Mouse (Mus musculus) thymus, postnatal 10 days (tissue): Measurements from ENCODE around the gene Cnr2.
"Not testable (repeated sequence)": the region's sequence is repeated elsewhere in the genome, so short reads cannot be mapped to it uniquely, and the experiment has no call there.

Experiments used
- DNase-seq, 2 experiments: peaks; one replicate each; pipeline ENCODE4 v3.0.0; 2021; ENCODE audit warnings: low spot score in 2 of 2

Gene Cnr2

GRCm38 (mm10) chr4:135934708-135935500, 39.7 kb downstream of the Cnr2 start:
- no peak for DNase-seq

DNA sequence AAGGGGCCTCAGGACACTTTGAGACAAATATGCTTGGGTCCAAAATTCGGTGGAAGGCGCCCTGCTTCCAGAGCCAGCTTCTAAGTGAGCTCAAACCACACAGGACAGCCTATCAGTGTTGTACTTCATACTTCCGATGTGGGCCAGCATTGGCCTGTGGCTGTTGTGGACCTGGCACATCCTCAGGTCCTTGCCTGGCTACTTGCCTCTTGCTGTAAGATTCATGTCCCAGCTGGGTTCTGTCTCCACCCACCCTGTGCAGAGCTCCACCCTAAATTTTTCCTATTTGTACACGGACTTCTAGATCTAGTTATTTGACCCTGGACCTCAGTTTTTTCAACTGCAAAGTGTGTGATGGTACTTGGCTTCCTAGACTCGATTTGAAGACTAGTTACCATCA, 40.3 kb downstream of the Cnr2 start:
- no peak for DNase-seq

GRCm38 (mm10) chr4:135938858-135939257, 43.7 kb downstream of the Cnr2 start:
- DNase-seq, result no peak

DNA sequence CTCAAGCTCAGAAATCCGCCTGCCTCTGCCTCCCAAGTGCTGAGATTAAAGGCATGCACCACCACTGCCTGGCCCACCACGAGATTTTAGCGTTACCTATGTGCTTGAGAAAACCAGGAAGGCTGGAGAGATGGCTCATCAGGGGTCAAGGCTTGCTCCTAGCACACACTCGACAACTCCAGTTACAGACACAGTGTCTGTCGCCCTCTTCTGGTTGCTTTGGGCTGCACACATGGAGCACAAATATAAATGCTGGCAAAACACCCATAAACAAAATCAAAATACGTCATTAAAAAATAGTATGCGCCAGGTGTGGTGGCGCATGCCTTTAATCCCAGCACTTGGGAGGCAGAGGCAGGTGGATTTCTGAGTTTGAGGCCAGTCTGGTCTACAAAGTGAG, 45.8 kb downstream of the Cnr2 start:
- DNase-seq, result not testable (repeated sequence)

DNA sequence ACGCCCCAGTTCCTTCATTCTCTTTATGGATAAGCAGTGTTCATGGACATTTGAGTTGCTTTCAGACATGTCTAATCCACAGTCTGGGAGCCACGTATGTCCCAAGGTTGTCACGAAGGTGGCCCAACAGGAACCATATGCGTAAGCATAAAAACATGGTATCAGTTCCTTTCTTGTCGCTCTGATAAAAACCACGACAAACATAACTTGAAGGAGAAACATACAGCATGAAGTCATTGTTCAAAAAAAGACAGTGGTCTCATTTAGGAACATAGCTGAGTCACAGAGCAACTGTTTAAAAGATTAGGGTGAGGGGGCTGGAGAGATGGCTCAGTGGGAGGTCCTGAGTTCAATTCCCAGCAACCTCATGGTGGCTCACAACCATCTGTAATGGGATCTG, 47.0 kb downstream of the Cnr2 start:
- DNase-seq, result no peak

GRCm38 (mm10) chr4:135943389-135943788, 48.2 kb downstream of the Cnr2 start:
- DNase-seq, result no peak

GRCm38 (mm10) chr4:135945706-135946105, 50.5 kb downstream of the Cnr2 start:
- DNase-seq, result no peak

- DNase-seq, result peak; percentile 90 to 94
Observed at GRCm38 (mm10) chr4:135946278-135946658, 51.1 kb downstream of the Cnr2 start, which contains the start of gene Hmgcl. TSS of gene Hmgcl (plus strand) at chr4:135946448.

- DNase-seq, result no peak
Observed at GRCm38 (mm10) chr4:135946659-135947301, 51.6 kb downstream of the Cnr2 start.

DNA sequence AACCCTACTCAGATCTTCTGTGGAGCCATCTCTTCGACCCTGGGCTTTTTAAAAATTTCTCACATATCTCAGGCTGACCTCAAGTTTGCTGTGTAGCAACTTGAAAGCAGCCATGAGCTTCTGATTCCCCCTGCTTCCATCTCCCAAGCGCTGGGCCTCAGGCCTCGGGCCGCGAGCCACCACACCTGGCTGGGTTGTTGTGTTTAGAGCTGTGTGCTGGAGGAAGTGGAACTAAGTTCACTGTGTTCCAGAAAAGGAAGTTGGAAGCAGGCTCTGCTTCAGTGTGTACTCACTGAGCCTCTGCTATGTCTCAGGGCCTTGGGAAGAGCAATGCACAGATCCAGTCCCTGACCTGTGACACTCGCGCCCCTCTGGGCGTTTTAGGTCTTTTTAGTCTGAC, 52.9 kb downstream of the Cnr2 start:
- no peak for DNase-seq

GRCm38 (mm10) chr4:135949475-135949874, 54.3 kb downstream of the Cnr2 start:
- no peak for DNase-seq

GRCm38 (mm10) chr4:135949911-135950310, 54.7 kb downstream of the Cnr2 start:
- DNase-seq, result no peak

DNA sequence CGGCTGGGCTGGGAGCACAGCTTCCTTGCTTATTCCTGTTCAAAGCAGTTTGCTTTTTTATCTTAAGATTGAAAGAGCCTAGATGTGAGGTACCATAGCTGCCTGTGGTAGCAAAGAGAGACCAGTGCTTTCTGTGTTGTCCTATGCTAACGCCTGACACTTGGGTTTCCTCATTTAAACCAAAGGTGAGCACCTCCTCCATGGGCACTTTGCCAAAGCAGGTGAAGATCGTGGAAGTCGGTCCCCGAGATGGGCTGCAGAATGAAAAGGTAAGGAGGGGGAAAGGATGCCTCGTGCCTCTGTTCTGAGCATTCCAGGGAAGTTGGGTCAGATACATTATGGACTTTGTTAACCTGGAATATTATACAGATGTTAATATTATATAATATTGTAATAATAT, 55.2 kb downstream of the Cnr2 start:
- no peak for DNase-seq

DNA sequence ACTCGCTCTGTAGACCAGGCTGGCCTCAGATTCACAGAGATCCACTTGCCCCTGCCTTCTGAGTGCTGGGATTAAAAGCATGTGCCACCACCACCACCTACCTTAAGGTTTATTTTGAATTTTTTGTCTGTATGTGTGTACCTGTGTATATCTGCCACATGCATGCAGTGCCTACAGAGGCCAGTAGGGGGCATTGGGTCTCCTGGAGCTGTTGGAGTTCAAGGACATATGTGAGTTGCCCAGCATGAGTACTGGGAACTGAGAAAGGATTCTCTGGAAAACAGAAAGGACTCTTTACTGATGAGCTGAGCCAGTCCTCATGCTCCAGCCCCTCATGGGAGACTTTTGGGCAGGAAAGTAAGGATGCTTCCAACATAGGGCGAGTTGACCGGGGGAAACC, 56.3 kb downstream of the Cnr2 start:
- DNase-seq, result no peak

DNA sequence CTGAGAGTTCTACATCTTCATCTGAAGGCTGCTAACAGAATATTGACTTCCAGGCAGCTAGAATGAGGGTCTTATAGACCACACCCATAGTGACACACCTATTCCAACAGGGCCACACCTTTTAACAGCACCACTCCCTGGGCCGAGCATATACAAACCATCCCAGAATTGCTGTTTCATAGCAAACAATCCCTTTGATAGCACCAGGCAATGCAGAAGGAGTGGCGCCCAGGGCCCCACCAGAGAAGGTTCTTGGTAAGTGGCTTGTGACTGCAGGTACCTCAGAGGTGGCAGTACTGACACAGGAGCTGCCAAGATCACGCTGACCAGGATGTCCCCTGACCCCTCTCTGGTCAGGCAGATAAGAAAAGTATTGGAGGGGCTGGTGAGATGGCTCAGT, 58.0 kb downstream of the Cnr2 start:
- DNase-seq, result no peak

- DNase-seq, result peak; percentile 48 to 81
Observed at GRCm38 (mm10) chr4:135954241-135954640, 59.0 kb downstream of the Cnr2 start.

DNA sequence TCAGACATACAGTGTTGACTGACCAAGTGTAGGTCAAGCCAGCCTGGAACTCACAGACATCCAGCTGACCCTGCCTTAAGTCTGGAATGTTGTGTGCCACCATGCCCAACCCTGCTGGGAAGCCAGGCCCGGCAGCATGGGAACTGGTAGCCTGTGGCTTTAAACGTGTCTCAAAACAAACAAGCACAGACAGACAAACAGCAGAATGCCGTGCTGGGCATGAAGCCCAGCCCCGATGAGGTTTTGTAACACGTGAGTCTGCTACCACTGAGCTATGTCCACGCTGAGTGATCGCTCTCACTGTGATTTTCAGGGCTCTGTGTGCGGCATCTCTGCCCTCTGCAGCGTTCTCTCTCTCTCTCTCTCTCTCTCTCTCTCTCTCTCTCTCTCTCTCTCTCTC, 60.7 kb downstream of the Cnr2 start:
- no peak for DNase-seq

GRCm38 (mm10) chr4:135958354-135958753, 63.2 kb downstream of the Cnr2 start:
- no peak for DNase-seq

GRCm38 (mm10) chr4:135960717-135961116, 65.5 kb downstream of the Cnr2 start:
- peak; percentile 66 to 86 for DNase-seq

DNA sequence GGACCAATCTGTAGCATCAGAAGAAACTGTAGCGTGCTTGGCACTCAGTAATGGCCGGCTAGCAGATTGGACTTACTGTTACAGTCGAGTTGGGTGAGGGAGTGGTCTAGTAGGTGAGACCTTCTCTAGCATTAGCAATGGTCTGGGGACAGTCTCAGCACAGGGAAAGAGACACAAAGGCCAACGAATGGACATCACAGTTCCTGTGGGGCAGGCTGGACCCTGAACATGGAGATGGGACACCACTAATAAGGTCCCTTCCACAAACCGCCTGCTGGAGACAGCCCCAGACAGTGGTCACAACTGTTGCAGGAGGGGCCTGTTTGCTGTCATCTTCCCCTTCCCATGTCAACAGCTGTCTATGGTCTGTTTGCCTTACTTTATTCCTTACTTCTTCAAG, 66.5 kb downstream of the Cnr2 start:
- DNase-seq, result no peak

- no peak for DNase-seq
Observed at GRCm38 (mm10) chr4:135962198-135962597, 67.0 kb downstream of the Cnr2 start.

DNA sequence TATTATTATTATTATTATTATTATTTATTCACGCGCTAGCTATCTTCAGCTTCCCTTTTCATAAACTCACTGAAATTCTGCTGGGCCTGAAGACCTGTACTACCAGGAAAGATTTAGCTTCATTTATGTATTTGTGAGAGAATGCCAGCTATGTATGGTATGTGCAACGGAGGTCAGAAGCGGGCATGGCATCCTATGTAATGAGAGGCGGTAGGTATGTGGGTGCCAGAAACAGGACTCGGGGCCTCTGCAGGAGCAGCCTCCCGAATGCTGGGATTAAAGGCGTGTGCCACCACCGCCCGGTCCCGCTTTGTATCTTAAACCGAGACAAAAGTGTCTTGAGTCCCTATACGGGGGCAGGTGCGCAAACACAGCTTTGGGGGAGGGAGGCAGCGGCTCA, 67.8 kb downstream of the Cnr2 start:
- DNase-seq, result no peak

DNA sequence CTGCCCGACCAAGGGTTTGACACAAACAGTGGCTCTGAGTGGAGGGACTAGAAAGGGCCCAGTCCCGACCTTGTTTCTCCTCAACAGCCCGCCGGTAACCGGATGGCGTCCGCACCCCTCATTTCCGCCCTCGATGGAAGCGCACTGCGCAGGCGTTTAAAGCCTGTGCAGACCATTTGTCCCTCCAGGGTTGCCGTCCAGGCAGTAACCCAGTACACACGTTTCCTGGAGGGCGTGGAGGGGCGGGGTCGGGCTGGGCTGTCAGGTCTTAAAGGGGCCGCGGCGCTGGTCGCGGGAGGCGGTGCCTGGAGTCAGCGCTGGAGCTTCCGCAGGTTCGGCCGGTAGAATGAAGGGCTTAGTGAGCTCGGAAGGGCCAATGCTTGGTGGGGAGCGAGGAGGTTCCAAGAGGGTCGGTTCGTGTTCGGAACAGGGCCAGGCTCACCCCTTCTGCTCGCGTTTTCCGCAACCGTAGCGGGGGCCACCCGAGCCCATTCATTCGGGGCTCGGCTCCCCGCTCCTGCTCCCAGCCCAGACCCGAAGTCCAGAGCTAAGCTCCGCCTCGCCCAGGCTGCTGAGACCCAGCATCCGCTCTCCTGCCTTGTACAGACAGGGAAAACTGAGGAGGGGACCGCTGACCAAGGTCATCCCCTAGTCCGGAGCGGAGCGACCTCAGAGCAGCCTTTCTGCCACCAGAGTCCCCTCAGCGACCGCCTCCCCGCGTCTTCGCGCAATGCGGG, 68.4 kb downstream of the Cnr2 start, which contains the start of gene Gale:
Gene Gale (plus strand): TSS at position 271 of the 737 bp plus-strand sequence.
- DNase-seq, result peak; percentile 92 to 93
